Comparison of ENCODE assay signal across 29 mouse cellular contexts in the genomic region with DNA sequence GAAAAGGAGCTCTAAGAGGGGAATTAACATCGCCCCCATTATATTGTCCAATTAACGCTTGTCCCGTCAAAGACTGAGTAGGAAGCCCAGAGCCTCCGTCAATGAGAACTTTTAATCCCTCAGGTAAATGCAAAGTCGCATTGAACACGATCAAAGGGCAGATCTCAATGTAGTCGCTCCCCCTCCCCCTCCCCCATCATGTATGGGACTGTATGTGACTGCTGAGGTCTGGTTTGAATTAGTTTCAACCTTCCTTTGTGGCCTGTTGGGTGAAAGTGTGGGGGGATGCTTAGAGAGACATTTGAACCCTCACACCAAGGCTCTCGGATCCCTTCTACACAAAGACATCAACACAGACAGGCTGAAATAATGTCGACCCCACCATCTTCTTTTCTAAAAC.
DNase-seq lines count a peak whose midpoint lies in the region; ATAC-seq and TF ChIP-seq lines count a peak whose summit lies in the region.
"Had no signal": no experiment of that assay in that cellular context is flagged by ENCODE, and none has a peak within 500 bp of the region (broad histone marks: within the 10 kb centered on the region; RNA-seq: fewer than 3 reads in every experiment).

No protein-coding gene starts in this region.

- no peak for ATAC-seq in hindbrain, embryonic 11.5 days (ENCODE audit: low FRiP score)

- peaks cover 9% of the 10 kb centered on the region for H3K4me1 ChIP-seq in hindbrain, embryonic 10.5 days (replicated peaks)
- H3K4me1 ChIP-seq in hindbrain, embryonic 11.5 days (replicated peaks; ENCODE audit: control insufficient read depth, insufficient read depth, low read length): no peaks in the 10 kb centered on the region
- H3K4me1 ChIP-seq in embryonic facial prominence, embryonic 10.5 days: peaks cover 10% of the 10 kb centered on the region
- H3K4me1 ChIP-seq in limb, embryonic 10.5 days: peaks cover 19% of the 10 kb centered on the region
- H3K4me1 ChIP-seq: liver, embryonic 15.5 days; lung, embryonic 15.5 days; megakaryocyte, embryonic 14.5 days; neural tube, embryonic 13.5 days had no signal

- no peak overlapping the region for H3K9ac ChIP-seq in hindbrain, embryonic 11.5 days (ENCODE audit: low read depth, low read length)
- H3K9ac ChIP-seq: embryonic facial prominence, embryonic 13.5 days; hindbrain, embryonic 12.5 days; kidney, embryonic 15.5 days; liver, embryonic 15.5 days; lung, embryonic 15.5 days; neural tube, embryonic 13.5 days had no signal

- intact Hi-C loops in gastrocnemius, adult 2 months (cut with DNase I): no loop called here

- TF ChIP-seq CTCF in gastrocnemius, adult 2 months (IDR thresholded peaks at IDR 0.05): no peak

- H3K4me2 ChIP-seq in hindbrain, embryonic 11.5 days (replicated peaks; ENCODE audit: low read depth, low read length): no peak overlapping the region
- H3K4me2 ChIP-seq: embryonic facial prominence, embryonic 13.5 days; heart, embryonic 11.5 days; hindbrain, embryonic 12.5 days; kidney, embryonic 15.5 days; liver, embryonic 15.5 days; lung, embryonic 15.5 days; neural tube, embryonic 13.5 days had no signal

- H3K9me3 ChIP-seq in hindbrain, embryonic 10.5 days: no peaks in the 10 kb centered on the region
- no peaks in the 10 kb centered on the region for H3K9me3 ChIP-seq in hindbrain, embryonic 11.5 days (ENCODE audit: control insufficient read depth, low read length)
- no peaks in the 10 kb centered on the region for H3K9me3 ChIP-seq in embryonic facial prominence, embryonic 10.5 days
- H3K9me3 ChIP-seq in limb, embryonic 10.5 days (replicated peaks): no peaks in the 10 kb centered on the region
- H3K9me3 ChIP-seq: embryonic facial prominence, embryonic 13.5 days; hindbrain, embryonic 12.5 days; kidney, embryonic 15.5 days; liver, embryonic 15.5 days; lung, embryonic 15.5 days had no signal

- no peak overlapping the region for H3K4me3 ChIP-seq in hindbrain, embryonic 10.5 days
- H3K4me3 ChIP-seq in hindbrain, embryonic 11.5 days (ENCODE audit: low read depth, low read length): no peak overlapping the region
- H3K4me3 ChIP-seq in embryonic facial prominence, embryonic 10.5 days: 0 out of 2 replicates have a peak overlapping the region, but pooled peaks have one; percentile 8
- H3K4me3 ChIP-seq in limb, embryonic 10.5 days: no peak overlapping the region
- no peak overlapping the region for H3K4me3 ChIP-seq in gastrocnemius, adult 2 months
- H3K4me3 ChIP-seq: embryonic facial prominence, embryonic 13.5 days; erythroblast, embryonic 14.5 days; hindbrain, embryonic 12.5 days; kidney, embryonic 15.5 days; liver, embryonic 15.5 days; lung, embryonic 15.5 days; megakaryocyte, embryonic 14.5 days; myocyte; neural tube, embryonic 13.5 days had no signal

- DNase-seq in hindbrain, embryonic 10.5 days (ENCODE audit: low spot score): peak; percentile 25
- DNase-seq in hindbrain, embryonic 11.5 days (ENCODE audit: low spot score): no peak
- DNase-seq in embryo, embryonic 10 days (ENCODE audit: low spot score): peak; percentile 62
- DNase-seq in embryonic facial prominence, embryonic 10.5 days (ENCODE audit: low spot score): peak; percentile 65
- DNase-seq in limb, embryonic 10.5 days (ENCODE audit: low spot score): peak; percentile 53
- DNase-seq in gastrocnemius, adult 2 months: no peak
- no peak for DNase-seq in urinary bladder, postnatal 4 days (ENCODE audit: low spot score in 2 of 2)
- DNase-seq: cerebellum, adult 2 months; cerebellum, postnatal 25 days; gastrocnemius, postnatal 14 days; heart, adult 11 months; heart, postnatal 10 days; kidney, adult 11 months; kidney, postnatal 36 days; layer of hippocampus, postnatal 36 days; liver; lung, postnatal 36 days; right cerebral cortex, postnatal 4 days; thymus, postnatal 14 days had no signal

- H3K27ac ChIP-seq in hindbrain, embryonic 10.5 days: 0 out of 2 replicates have a peak overlapping the region, but pooled peaks have one; percentile 41
- H3K27ac ChIP-seq in hindbrain, embryonic 11.5 days (ENCODE audit: low read depth, low read length): no peak overlapping the region
- peak overlapping the region; percentile 63 for H3K27ac ChIP-seq in embryonic facial prominence, embryonic 10.5 days (replicated peaks)
- peak overlapping the region; percentile 67 for H3K27ac ChIP-seq in limb, embryonic 10.5 days
- no peak overlapping the region for H3K27ac ChIP-seq in gastrocnemius, adult 2 months
- H3K27ac ChIP-seq: embryonic facial prominence, embryonic 13.5 days; hindbrain, embryonic 12.5 days; kidney, embryonic 15.5 days; liver, embryonic 15.5 days; lung, embryonic 15.5 days; neural tube, embryonic 13.5 days had no signal

- no peaks in the 10 kb centered on the region for H3K36me3 ChIP-seq in hindbrain, embryonic 10.5 days
- H3K36me3 ChIP-seq in hindbrain, embryonic 11.5 days (ENCODE audit: control insufficient read depth, insufficient read depth, low read length): no peaks in the 10 kb centered on the region
- H3K36me3 ChIP-seq in embryonic facial prominence, embryonic 10.5 days (replicated peaks): no peaks in the 10 kb centered on the region
- no peaks in the 10 kb centered on the region for H3K36me3 ChIP-seq in limb, embryonic 10.5 days
- H3K36me3 ChIP-seq: embryonic facial prominence, embryonic 13.5 days; hindbrain, embryonic 12.5 days; kidney, embryonic 15.5 days; liver, embryonic 15.5 days; lung, embryonic 15.5 days; neural tube, embryonic 13.5 days had no signal

- WGBS in hindbrain, embryonic 10.5 days: 24% methylated on average over 9 of the region's 9 CpGs
- 18% methylated on average over 9 of the region's 9 CpGs for WGBS in hindbrain, embryonic 11.5 days
- whole genome bisulfite sequencing in embryonic facial prominence, embryonic 10.5 days: 19% methylated on average over 9 of the region's 9 CpGs
- WGBS in limb, embryonic 10.5 days: 20% methylated on average over 9 of the region's 9 CpGs

- no peaks in the 10 kb centered on the region for H3K27me3 ChIP-seq in hindbrain, embryonic 10.5 days (ENCODE audit: insufficient read depth, poor library complexity, severe bottlenecking)
- no peaks in the 10 kb centered on the region for H3K27me3 ChIP-seq in hindbrain, embryonic 11.5 days (ENCODE audit: control insufficient read depth, insufficient read depth, low read length)
- H3K27me3 ChIP-seq in embryonic facial prominence, embryonic 10.5 days (replicated peaks; ENCODE audit: low read depth, poor library complexity, severe bottlenecking): no peaks in the 10 kb centered on the region
- H3K27me3 ChIP-seq in limb, embryonic 10.5 days (ENCODE audit: low read depth, poor library complexity, severe bottlenecking): no peaks in the 10 kb centered on the region
- H3K27me3 ChIP-seq: embryonic facial prominence, embryonic 13.5 days; hindbrain, embryonic 12.5 days; liver, embryonic 15.5 days; lung, embryonic 15.5 days; neural tube, embryonic 13.5 days had no signal

Comparison
In these comparisons a context has a peak if more than half of its experiments do, and no peak if none do; other contexts are left out.
1. DNase-seq: peak in hindbrain, embryonic 10.5 days (single experiment), embryo, embryonic 10 days (single experiment), embryonic facial prominence, embryonic 10.5 days (single experiment) and limb, embryonic 10.5 days (single experiment); none in hindbrain, embryonic 11.5 days (single experiment), gastrocnemius, adult 2 months (single experiment) and urinary bladder, postnatal 4 days (0 of 2).
2. H3K27ac ChIP-seq: peak in hindbrain, embryonic 10.5 days (single experiment), embryonic facial prominence, embryonic 10.5 days (single experiment) and limb, embryonic 10.5 days (single experiment); none in hindbrain, embryonic 11.5 days (single experiment) and gastrocnemius, adult 2 months (single experiment).